Mouse (Mus musculus): ENCODE data around the gene Ccnl1. TPM values are rescaled to one million over a fixed set of nuclear protein-coding genes. Genes with fewer than 3 reads are reported as not detected.

Ccnl1 gene
- polyA plus RNA-seq, 1 experiment from 2014 or later, result 103 TPM

- Histone ChIP-seq H3K9ac (replicated peaks; ENCODE audit: low read length) (no peak overlapping the region), H3K27ac (ENCODE audit: low read length) (peak overlapping the region; percentile 16), H3K4me2 (replicated peaks; ENCODE audit: low read depth, low read length) (no peak overlapping the region), H3K27me3 (ENCODE audit: insufficient read depth, low read length) (no peaks in the 10 kb centered on the region), H3K4me3 (ENCODE audit: low read length) (no peak overlapping the region), H3K36me3 (ENCODE audit: insufficient read depth, low read length) (no peaks in the 10 kb centered on the region), H3K4me1 (ENCODE audit: insufficient read depth, low read length) (peaks cover 22% of the 10 kb centered on the region), H3K9me3 (ENCODE audit: low read length) (no peaks in the 10 kb centered on the region)
- ATAC-seq (ENCODE audit: low FRiP score, low TSS enrichment), result peak; percentile 75
- WGBS, result 41% methylated on average over 7 of the region's 7 CpGs
Measured at GRCm38 (mm10) chr3:65927685-65928084, 30.4 kb downstream of the Ccnl1 start.

- Histone ChIP-seq H3K9ac (replicated peaks; ENCODE audit: low read length) (no peak overlapping the region), H3K9me3 (ENCODE audit: low read length) (no peaks in the 10 kb centered on the region), H3K4me3 (ENCODE audit: low read length) (no peak overlapping the region), H3K4me1 (ENCODE audit: insufficient read depth, low read length) (peaks cover 22% of the 10 kb centered on the region), H3K27me3 (ENCODE audit: insufficient read depth, low read length) (no peaks in the 10 kb centered on the region), H3K27ac (ENCODE audit: low read length) (peak overlapping the region; percentile 16; the same call in 1 of the 2 replicates), H3K36me3 (ENCODE audit: insufficient read depth, low read length) (no peaks in the 10 kb centered on the region), H3K4me2 (replicated peaks; ENCODE audit: low read depth, low read length) (no peak overlapping the region)
- ATAC-seq (ENCODE audit: low FRiP score, low TSS enrichment), result no peak
- WGBS, result 71% methylated on average over 4 of the region's 4 CpGs
Measured at GRCm38 (mm10) chr3:65927101-65927501, 30.9 kb downstream of the Ccnl1 start.

- peaks cover 22% of the 10 kb centered on the region for H3K4me1 ChIP-seq (ENCODE audit: insufficient read depth, low read length)
- no peak overlapping the region for H3K9ac ChIP-seq (replicated peaks; ENCODE audit: low read length)
- no peaks in the 10 kb centered on the region for H3K36me3 ChIP-seq (ENCODE audit: insufficient read depth, low read length)
- H3K27me3 ChIP-seq (ENCODE audit: insufficient read depth, low read length), result no peaks in the 10 kb centered on the region
- no peak for ATAC-seq (ENCODE audit: low FRiP score, low TSS enrichment)
- no peaks in the 10 kb centered on the region for H3K9me3 ChIP-seq (ENCODE audit: low read length)
- no peak overlapping the region for H3K27ac ChIP-seq (ENCODE audit: low read length)
- 90% methylated on average over 5 of the region's 5 CpGs for WGBS
- no peak overlapping the region for H3K4me3 ChIP-seq (ENCODE audit: low read length)
- no peak overlapping the region for H3K4me2 ChIP-seq (replicated peaks; ENCODE audit: low read depth, low read length)
Measured at GRCm38 (mm10) chr3:65926426-65926825, 31.6 kb downstream of the Ccnl1 start.

DNA sequence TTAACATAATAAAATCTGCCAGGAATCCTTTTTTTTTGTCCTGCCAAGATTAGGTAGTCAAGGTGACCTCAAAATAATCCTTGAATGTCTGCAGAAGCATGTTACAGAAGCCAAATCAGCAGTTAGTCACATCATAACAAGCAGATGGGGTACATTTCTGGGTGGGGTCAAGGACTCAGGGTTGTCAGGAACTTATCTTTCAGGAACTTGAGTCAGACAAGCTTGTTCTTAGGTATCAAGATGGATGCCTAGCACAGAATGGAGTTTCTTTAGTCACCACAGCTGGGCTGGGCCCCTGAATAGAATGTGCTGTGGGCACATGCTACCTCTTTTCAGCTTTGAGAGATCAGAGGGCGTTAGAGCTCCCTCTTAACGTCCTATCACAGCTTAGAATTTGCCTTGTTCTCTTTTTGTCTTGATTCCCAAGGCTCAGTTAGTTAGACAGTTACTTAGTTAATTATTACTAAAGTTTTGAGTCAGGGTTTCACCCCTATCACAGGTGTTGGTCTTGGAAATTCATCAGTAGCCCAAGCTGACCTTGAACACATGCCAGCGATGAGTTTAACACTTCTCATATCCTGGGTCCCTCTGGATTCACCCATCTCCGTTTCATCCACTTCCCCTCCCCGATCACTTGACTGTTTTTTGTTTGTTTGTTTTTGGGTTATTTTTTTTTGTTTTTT lies 32.9 kb downstream of the Ccnl1 start:
- Histone ChIP-seq H3K27ac (ENCODE audit: low read length) (no peak overlapping the region), H3K27me3 (ENCODE audit: insufficient read depth, low read length) (no peaks in the 10 kb centered on the region), H3K4me1 (ENCODE audit: insufficient read depth, low read length) (peaks cover 22% of the 10 kb centered on the region), H3K9me3 (ENCODE audit: low read length) (no peaks in the 10 kb centered on the region), H3K36me3 (ENCODE audit: insufficient read depth, low read length) (no peaks in the 10 kb centered on the region), H3K4me2 (replicated peaks; ENCODE audit: low read depth, low read length) (no peak overlapping the region), H3K9ac (replicated peaks; ENCODE audit: low read length) (no peak overlapping the region), H3K4me3 (ENCODE audit: low read length) (no peak overlapping the region)
- WGBS, result 77% methylated on average over 5 of the region's 5 CpGs
- ATAC-seq (ENCODE audit: low FRiP score, low TSS enrichment), result no peak

DNA sequence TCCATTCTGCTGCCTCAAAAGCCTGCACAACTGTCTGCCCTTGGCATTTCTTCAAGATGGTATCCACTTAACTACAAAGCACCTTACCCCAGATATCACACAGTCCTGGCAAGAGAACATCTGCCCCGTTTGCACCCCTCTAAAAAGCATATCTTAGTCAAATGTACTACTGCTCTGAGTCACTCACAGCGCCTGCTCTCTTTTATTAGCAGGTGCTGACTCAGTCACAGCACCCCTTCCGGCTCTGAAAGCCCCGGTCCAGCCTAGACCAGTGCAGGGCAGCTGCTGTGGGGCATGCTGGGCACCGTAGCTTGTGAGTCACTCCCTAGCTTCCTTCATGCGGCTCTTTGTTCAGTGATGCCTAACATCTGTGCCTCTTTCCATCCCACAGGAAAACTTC lies 35.6 kb downstream of the Ccnl1 start:
- H3K4me2 ChIP-seq (replicated peaks; ENCODE audit: low read depth, low read length), result no peak overlapping the region
- H3K4me3 ChIP-seq (ENCODE audit: low read length), result no peak overlapping the region
- H3K4me1 ChIP-seq (ENCODE audit: insufficient read depth, low read length), result peaks cover under 1% of the 10 kb centered on the region; the same call in 1 of the 2 replicates
- no peak overlapping the region for H3K27ac ChIP-seq (ENCODE audit: low read length)
- no peaks in the 10 kb centered on the region for H3K36me3 ChIP-seq (ENCODE audit: insufficient read depth, low read length)
- ATAC-seq (ENCODE audit: low FRiP score, low TSS enrichment), result peak; percentile 91
- H3K9me3 ChIP-seq (ENCODE audit: low read length), result no peaks in the 10 kb centered on the region
- no peak overlapping the region for H3K9ac ChIP-seq (replicated peaks; ENCODE audit: low read length)
- H3K27me3 ChIP-seq (ENCODE audit: insufficient read depth, low read length), result no peaks in the 10 kb centered on the region
- WGBS, result 36% methylated on average over 6 of the region's 6 CpGs

- Histone ChIP-seq H3K4me2 (replicated peaks; ENCODE audit: low read depth, low read length) (no peak overlapping the region), H3K36me3 (ENCODE audit: insufficient read depth, low read length) (no peaks in the 10 kb centered on the region), H3K4me3 (ENCODE audit: low read length) (no peak overlapping the region), H3K9me3 (ENCODE audit: low read length) (no peaks in the 10 kb centered on the region), H3K4me1 (ENCODE audit: insufficient read depth, low read length) (no peaks in the 10 kb centered on the region), H3K27me3 (ENCODE audit: insufficient read depth, low read length) (no peaks in the 10 kb centered on the region), H3K27ac (ENCODE audit: low read length) (no peak overlapping the region), H3K9ac (replicated peaks; ENCODE audit: low read length) (no peak overlapping the region)
- no peak for ATAC-seq (ENCODE audit: low FRiP score, low TSS enrichment)
- 85% methylated on average over 1 of the region's 1 CpGs for WGBS
Measured at GRCm38 (mm10) chr3:65921671-65922070, 36.4 kb downstream of the Ccnl1 start.

- Histone ChIP-seq H3K9ac (replicated peaks; ENCODE audit: low read length) (no peak overlapping the region), H3K27ac (ENCODE audit: low read length) (no peak overlapping the region), H3K27me3 (ENCODE audit: insufficient read depth, low read length) (no peaks in the 10 kb centered on the region), H3K36me3 (ENCODE audit: insufficient read depth, low read length) (no peaks in the 10 kb centered on the region), H3K4me3 (ENCODE audit: low read length) (no peak overlapping the region), H3K4me1 (ENCODE audit: insufficient read depth, low read length) (no peaks in the 10 kb centered on the region), H3K4me2 (replicated peaks; ENCODE audit: low read depth, low read length) (no peak overlapping the region), H3K9me3 (ENCODE audit: low read length) (0 out of 2 replicates have a peak, but pooled peaks cover 3% of the 10 kb centered on the region)
- 93% methylated on average over 2 of the region's 2 CpGs for WGBS
- ATAC-seq (ENCODE audit: low FRiP score, low TSS enrichment), result no peak
Measured at GRCm38 (mm10) chr3:65919016-65919415, 39.0 kb downstream of the Ccnl1 start.

DNA sequence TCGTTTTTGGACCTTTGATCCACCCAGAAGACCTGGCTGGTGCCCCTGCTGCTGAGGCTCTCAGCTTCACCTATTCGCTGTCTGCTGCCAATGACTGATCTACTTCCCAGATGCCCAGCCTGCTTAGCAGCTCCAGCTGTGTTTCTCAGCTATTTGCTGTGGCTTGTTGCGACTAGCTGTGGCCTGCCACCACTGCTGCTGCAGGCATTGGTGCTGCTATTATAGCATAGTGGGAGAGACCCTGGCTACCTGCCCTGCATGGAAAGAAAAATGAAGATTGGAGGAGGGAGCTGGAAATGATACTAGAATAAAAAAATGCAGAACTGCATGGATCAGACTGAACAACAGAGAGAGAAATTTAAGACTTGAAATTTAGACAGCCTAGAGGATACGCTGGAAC lies 45.1 kb downstream of the Ccnl1 start:
- Histone ChIP-seq H3K4me1 (ENCODE audit: insufficient read depth, low read length) (no peaks in the 10 kb centered on the region), H3K4me2 (replicated peaks; ENCODE audit: low read depth, low read length) (no peak overlapping the region), H3K9ac (replicated peaks; ENCODE audit: low read length) (no peak overlapping the region), H3K27me3 (ENCODE audit: insufficient read depth, low read length) (no peaks in the 10 kb centered on the region), H3K4me3 (ENCODE audit: low read length) (no peak overlapping the region), H3K36me3 (ENCODE audit: insufficient read depth, low read length) (no peaks in the 10 kb centered on the region), H3K9me3 (ENCODE audit: low read length) (0 out of 2 replicates have a peak, but pooled peaks cover 3% of the 10 kb centered on the region), H3K27ac (ENCODE audit: low read length) (no peak overlapping the region)
- no peak for ATAC-seq (ENCODE audit: low FRiP score, low TSS enrichment)
- 57% methylated on average over 4 of the region's 4 CpGs for WGBS

DNA sequence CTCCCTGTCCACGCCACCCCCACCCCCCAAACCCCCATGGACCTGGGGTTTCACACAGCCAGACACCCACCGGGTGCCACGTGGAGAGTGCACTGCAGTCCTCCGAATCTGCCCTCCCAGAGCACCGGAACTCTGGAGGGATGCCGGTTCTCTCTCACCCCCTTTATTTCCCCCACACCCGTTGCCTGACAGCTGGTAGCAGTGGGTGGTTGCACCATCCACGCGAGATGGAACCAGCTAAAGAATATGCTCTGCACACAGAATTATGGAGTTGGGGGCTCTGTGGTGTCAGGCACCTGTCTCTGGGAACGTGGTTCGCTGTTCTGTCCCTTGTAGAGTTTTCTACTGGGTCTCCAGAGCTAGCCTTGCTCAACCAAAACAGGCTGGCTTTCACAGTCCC lies 45.8 kb downstream of the Ccnl1 start:
- Histone ChIP-seq H3K9me3 (ENCODE audit: low read length) (0 out of 2 replicates have a peak, but pooled peaks cover 3% of the 10 kb centered on the region), H3K4me2 (replicated peaks; ENCODE audit: low read depth, low read length) (no peak overlapping the region), H3K4me1 (ENCODE audit: insufficient read depth, low read length) (no peaks in the 10 kb centered on the region), H3K9ac (replicated peaks; ENCODE audit: low read length) (no peak overlapping the region), H3K36me3 (ENCODE audit: insufficient read depth, low read length) (no peaks in the 10 kb centered on the region), H3K4me3 (ENCODE audit: low read length) (no peak overlapping the region), H3K27ac (ENCODE audit: low read length) (no peak overlapping the region), H3K27me3 (ENCODE audit: insufficient read depth, low read length) (no peaks in the 10 kb centered on the region)
- no peak for ATAC-seq (ENCODE audit: low FRiP score, low TSS enrichment)
- WGBS, result 85% methylated on average over 11 of the region's 11 CpGs

- Histone ChIP-seq H3K36me3 (ENCODE audit: insufficient read depth, low read length) (no peaks in the 10 kb centered on the region), H3K27ac (ENCODE audit: low read length) (no peak overlapping the region), H3K9ac (replicated peaks; ENCODE audit: low read length) (no peak overlapping the region), H3K9me3 (ENCODE audit: low read length) (0 out of 2 replicates have a peak, but pooled peaks cover 3% of the 10 kb centered on the region), H3K4me1 (ENCODE audit: insufficient read depth, low read length) (no peaks in the 10 kb centered on the region), H3K27me3 (ENCODE audit: insufficient read depth, low read length) (no peaks in the 10 kb centered on the region), H3K4me3 (ENCODE audit: low read length) (no peak overlapping the region), H3K4me2 (replicated peaks; ENCODE audit: low read depth, low read length) (no peak overlapping the region)
- WGBS, result 92% methylated on average over 3 of the region's 3 CpGs
- no peak for ATAC-seq (ENCODE audit: low FRiP score, low TSS enrichment)
Measured at GRCm38 (mm10) chr3:65911265-65911664, 46.8 kb downstream of the Ccnl1 start.

Measured in kidney, embryonic 16.5 days (tissue).